Mouse (Mus musculus) bone marrow macrophage, adult 2 months (primary cell): Measurements from ENCODE around the gene Gm20388. TPM values are rescaled to one million over a fixed set of nuclear protein-coding genes. Genes with fewer than 3 reads are reported as not detected.
"Not testable (repeated sequence)": the region's sequence is repeated elsewhere in the genome, so short reads cannot be mapped to it uniquely, and the experiment has no call there.

Experiments
- H3K27ac ChIP-seq: 2 replicates; pipeline ENCODE4 v1.5.1; 2012; ENCODE audit warnings: low read depth, low read length; ENCODE audit not compliant: insufficient read depth
- H3K4me1 ChIP-seq: 2 replicates; pipeline ENCODE4 v1.6.1; 2012; ENCODE audit warnings: low read length; ENCODE audit not compliant: control insufficient read depth, insufficient read depth
- H3K4me3 ChIP-seq: 2 replicates; pipeline ENCODE4 v1.5.1; 2012; ENCODE audit warnings: mild to moderate bottlenecking, low read length, moderate library complexity; ENCODE audit not compliant: insufficient read depth
- CTCF ChIP-seq: IDR thresholded peaks from 2 replicates; pipeline ENCODE4 v1.5.1; 2012; ENCODE audit warnings: low read depth, mild to moderate bottlenecking, low read length, moderate library complexity
- POLR2A ChIP-seq: IDR thresholded peaks from 2 replicates; pipeline ENCODE4 v1.6.1; 2012; ENCODE audit warnings: mild to moderate bottlenecking, low read depth, low read length, borderline replicate concordance
- polyA plus RNA-seq: library from polyadenylated mRNA; stranded (reverse); fragments of >200 nt; gene quantifications from 2 replicates; pipeline ENCODE4 v1.2.4, GENCODE M21; 2012; ENCODE audit not compliant: missing spikeins, insufficient read depth, insufficient read length

Gene Gm20388
- polyA plus RNA-seq, 1 experiment, result 32.7 TPM

GRCm38 (mm10) chr8:123427639-123428275 lies 3517.1 kb downstream of the Gm20388 start:
- TF ChIP-seq POLR2A (no peak), CTCF (no peak)
- Histone ChIP-seq H3K4me3 (no peak overlapping the region), H3K4me1 (no peaks in the 10 kb centered on the region), H3K27ac (no peak overlapping the region)

- TF ChIP-seq CTCF (no peak), POLR2A (no peak)
- Histone ChIP-seq H3K4me1 (no peaks in the 10 kb centered on the region), H3K27ac (no peak overlapping the region), H3K4me3 (no peak overlapping the region)
Observed at GRCm38 (mm10) chr8:123428343-123428893, 3517.8 kb downstream of the Gm20388 start.

- H3K4me1 ChIP-seq, result no peaks in the 10 kb centered on the region
- no peak overlapping the region for H3K27ac ChIP-seq
- TF ChIP-seq CTCF, result no peak
- H3K4me3 ChIP-seq, result no peak overlapping the region
Observed at GRCm38 (mm10) chr8:123428939-123429721, 3518.5 kb downstream of the Gm20388 start.

- not testable (repeated sequence) for H3K27ac ChIP-seq, H3K4me1 ChIP-seq, H3K4me3 ChIP-seq
Observed at GRCm38 (mm10) chr8:123429722-123430013, 3519.0 kb downstream of the Gm20388 start.

- not testable (repeated sequence) for H3K4me1 ChIP-seq, H3K27ac ChIP-seq, H3K4me3 ChIP-seq
Observed at GRCm38 (mm10) chr8:123430936-123431335, 3520.3 kb downstream of the Gm20388 start.

- Histone ChIP-seq H3K27ac (no peak overlapping the region), H3K4me1 (0 out of 2 replicates have a peak, but pooled peaks cover 2% of the 10 kb centered on the region), H3K4me3 (no peak overlapping the region)
- no peak for TF ChIP-seq CTCF
- TF ChIP-seq POLR2A, result no peak
Observed at GRCm38 (mm10) chr8:123431616-123432365, 3521.2 kb downstream of the Gm20388 start.

GRCm38 (mm10) chr8:123432381-123432780 lies 3521.7 kb downstream of the Gm20388 start:
- H3K4me1 ChIP-seq, result 0 out of 2 replicates have a peak, but pooled peaks cover 2% of the 10 kb centered on the region
- no peak overlapping the region for H3K27ac ChIP-seq
- TF ChIP-seq POLR2A (no peak), CTCF (no peak)
- H3K4me3 ChIP-seq, result no peak overlapping the region

GRCm38 (mm10) chr8:123433241-123433974 lies 3522.8 kb downstream of the Gm20388 start:
- not testable (repeated sequence) for H3K4me1 ChIP-seq, H3K27ac ChIP-seq, H3K4me3 ChIP-seq

- H3K4me1 ChIP-seq, result peaks cover 12% of the 10 kb centered on the region
- H3K27ac ChIP-seq, result no peak overlapping the region
- no peak for TF ChIP-seq POLR2A
- TF ChIP-seq CTCF, result no peak
- H3K4me3 ChIP-seq, result no peak overlapping the region
Observed at GRCm38 (mm10) chr8:123441788-123442187, 3531.1 kb downstream of the Gm20388 start.

- peaks cover 12% of the 10 kb centered on the region for H3K4me1 ChIP-seq
- no peak overlapping the region; the same call in 1 of the 2 replicates for H3K4me3 ChIP-seq
- no peak overlapping the region for H3K27ac ChIP-seq
- TF ChIP-seq POLR2A (no peak), CTCF (no peak)
Observed at GRCm38 (mm10) chr8:123442351-123442750, 3531.7 kb downstream of the Gm20388 start.
